Mouse (Mus musculus) retina, adult 2 months (tissue): Measurements from ENCODE around the gene Trappc5.

ENCODE experiments used
- DNase-seq: peaks from one replicate; pipeline ENCODE4 v3.0.0-alpha.2; 2012; ENCODE audit warnings: low read depth, low spot score

Gene Trappc5

GRCm38 (mm10) chr8:3676993-3677579, 987 bp downstream of the Trappc5 start:
- DNase-seq, result no peak

GRCm38 (mm10) chr8:3678831-3679230, 2.7 kb downstream of the Trappc5 start:
- DNase-seq, result no peak

GRCm38 (mm10) chr8:3679236-3679635, 3.1 kb downstream of the Trappc5 start:
- DNase-seq, result no peak

GRCm38 (mm10) chr8:3679656-3680055, 3.6 kb downstream of the Trappc5 start:
- DNase-seq, result no peak

GRCm38 (mm10) chr8:3682435-3682834, 6.3 kb downstream of the Trappc5 start:
- no peak for DNase-seq

GRCm38 (mm10) chr8:3683408-3684176, 7.5 kb downstream of the Trappc5 start:
- DNase-seq, result no peak

GRCm38 (mm10) chr8:3684530-3684929, 8.4 kb downstream of the Trappc5 start:
- DNase-seq, result no peak

- DNase-seq, result no peak
These were observed 9.3 kb downstream of the Trappc5 start for GRCm38 (mm10) chr8:3685422-3685821.

- no peak for DNase-seq
These were observed 11.4 kb downstream of the Trappc5 start for GRCm38 (mm10) chr8:3687537-3687936.

GRCm38 (mm10) chr8:3690774-3691173, 14.7 kb downstream of the Trappc5 start:
- DNase-seq, result no peak

GRCm38 (mm10) chr8:3694121-3694520, 18.0 kb downstream of the Trappc5 start, which contains the start of gene Fcer2a:
Fcer2a (minus strand) TSS chr8:3694175.
- no peak for DNase-seq

GRCm38 (mm10) chr8:3701491-3701890, 25.4 kb downstream of the Trappc5 start:
- no peak for DNase-seq

GRCm38 (mm10) chr8:3705711-3706110, 29.6 kb downstream of the Trappc5 start:
- no peak for DNase-seq

GRCm38 (mm10) chr8:3707611-3708010, 31.5 kb downstream of the Trappc5 start:
- DNase-seq, result no peak

GRCm38 (mm10) chr8:3710312-3710711, 34.2 kb downstream of the Trappc5 start:
- DNase-seq, result no peak

GRCm38 (mm10) chr8:3711646-3712045, 35.5 kb downstream of the Trappc5 start:
- no peak for DNase-seq

GRCm38 (mm10) chr8:3717321-3717954, 41.3 kb downstream of the Trappc5 start:
- DNase-seq, result no peak

- DNase-seq, result peak; percentile 18
These were observed 42.5 kb downstream of the Trappc5 start for GRCm38 (mm10) chr8:3718559-3718958.

- no peak for DNase-seq
These were observed 44.5 kb downstream of the Trappc5 start, which contains the start of gene Clec4g for GRCm38 (mm10) chr8:3720551-3720950. Clec4g (minus strand) TSS chr8:3720651.

GRCm38 (mm10) chr8:3721041-3721440, 44.9 kb downstream of the Trappc5 start:
- DNase-seq, result no peak
